Mouse (Mus musculus) brain, adult 10 weeks (tissue): Measurements from ENCODE around the gene Snph. TPM values are rescaled to one million over a fixed set of nuclear protein-coding genes. Genes with fewer than 3 reads are reported as not detected.

Experiments
- polyA plus RNA-seq: library from polyadenylated mRNA; stranded (reverse); fragments of 350-450 nt; fragmentation: Illumina TruSeq; extraction: RNeasy Lipid Tissue Mini Kit (QIAGEN cat#74804); gene quantifications from one replicate; pipeline ENCODE4 v1.2.3, GENCODE M21; 2015; ENCODE audit warnings: low read depth, low replicate concordance

The Snph gene
- 168 TPM for polyA plus RNA-seq

DNA sequence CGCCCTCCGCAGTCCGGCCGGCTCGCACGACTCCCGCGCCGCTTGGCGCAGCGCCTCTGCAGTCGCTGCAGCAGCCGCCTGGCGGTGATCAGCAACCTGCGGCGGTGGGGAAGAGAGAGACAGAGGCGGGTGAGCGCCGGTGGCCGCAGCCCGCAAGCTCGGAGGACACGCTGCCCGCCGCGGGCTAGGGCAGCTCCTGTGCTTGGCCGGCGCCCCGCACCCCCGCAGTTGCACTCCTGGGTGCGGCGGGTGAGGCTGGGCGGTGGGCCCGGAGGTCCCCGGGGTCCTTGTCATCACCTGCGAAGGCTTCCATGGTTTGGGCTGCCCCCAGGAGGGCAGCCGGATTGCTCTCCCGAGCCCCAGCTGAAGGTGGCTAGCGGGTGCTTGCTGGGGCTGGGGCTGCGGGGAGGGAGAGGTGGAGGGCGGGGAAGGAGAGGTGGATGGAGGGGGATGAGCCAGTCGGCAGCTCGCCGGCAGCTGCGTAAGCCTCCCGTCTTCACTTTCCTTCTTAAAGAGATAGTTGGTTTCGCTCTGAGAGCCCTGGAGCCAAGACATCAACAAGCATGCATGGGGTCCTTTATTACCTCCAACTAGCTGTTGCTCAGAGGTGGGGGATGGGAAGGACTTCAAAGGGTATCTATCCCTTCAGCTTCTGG is at the start of gene Snph:
Gene Snph (minus strand): TSS at position 435 of the 656 bp plus-strand sequence.

DNA sequence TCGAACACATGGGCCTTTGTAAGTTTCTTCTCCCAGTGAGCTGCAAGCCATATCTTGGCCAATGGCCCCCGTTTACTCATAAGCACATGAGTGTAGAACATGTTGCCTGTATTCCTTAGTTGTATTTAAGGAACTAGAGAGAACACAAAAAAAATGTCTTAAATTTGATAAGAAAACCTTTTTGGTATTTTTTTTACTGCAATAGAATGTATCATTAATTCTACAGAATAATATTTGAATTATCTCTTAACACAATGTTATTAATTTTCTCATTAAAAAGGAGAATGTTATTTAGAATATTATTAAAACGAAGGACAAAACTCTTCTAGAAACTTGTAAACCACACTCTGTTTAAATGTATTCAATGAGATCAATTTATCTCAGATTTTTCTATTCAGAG is 36.0 kb upstream of the Snph start, which contains the start of gene Rad21l:
Gene Rad21l (minus strand): TSS at position 101 of the 400 bp plus-strand sequence.

DNA sequence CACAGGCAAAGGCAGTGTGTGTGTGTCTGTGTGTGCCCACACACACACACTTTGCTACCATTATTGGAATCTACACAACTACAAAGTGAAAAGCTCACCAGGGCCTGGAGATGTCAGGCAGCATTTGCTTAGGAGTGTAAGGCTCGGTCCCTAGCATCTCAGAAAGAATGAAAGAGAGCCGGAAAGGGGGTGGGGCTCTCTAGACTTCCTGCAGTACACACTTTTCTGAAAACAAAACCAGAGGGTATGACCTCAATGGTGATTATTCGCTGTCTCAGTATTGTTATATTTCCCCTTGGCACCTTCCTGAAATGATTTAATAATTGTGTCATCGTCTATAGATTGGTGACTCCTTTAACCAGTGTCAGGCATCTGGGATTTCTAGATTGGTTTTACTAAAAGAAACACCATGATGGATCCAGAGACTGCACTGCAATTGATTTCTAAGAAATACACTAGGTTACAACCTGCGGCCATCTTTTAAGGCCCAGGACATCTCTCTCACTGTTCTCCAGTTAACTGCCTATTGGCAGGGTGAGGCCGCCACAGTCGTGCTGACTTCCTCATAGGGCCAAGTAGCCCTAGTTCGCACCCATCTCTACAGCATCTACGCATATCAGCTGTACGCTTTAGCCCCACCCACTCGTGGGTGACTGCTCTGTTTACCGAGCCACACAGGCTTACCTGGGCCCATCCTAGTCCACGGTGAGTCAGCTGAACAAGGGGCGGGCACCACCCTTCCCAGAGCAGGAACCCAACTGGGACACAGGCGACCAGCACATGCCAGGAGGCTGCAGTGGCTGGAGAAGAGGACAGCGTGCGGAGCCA is 60.3 kb downstream of the Snph start, which contains the start of gene Sdcbp2:
Gene Sdcbp2 (plus strand): TSS at position 750 of the 828 bp plus-strand sequence.

DNA sequence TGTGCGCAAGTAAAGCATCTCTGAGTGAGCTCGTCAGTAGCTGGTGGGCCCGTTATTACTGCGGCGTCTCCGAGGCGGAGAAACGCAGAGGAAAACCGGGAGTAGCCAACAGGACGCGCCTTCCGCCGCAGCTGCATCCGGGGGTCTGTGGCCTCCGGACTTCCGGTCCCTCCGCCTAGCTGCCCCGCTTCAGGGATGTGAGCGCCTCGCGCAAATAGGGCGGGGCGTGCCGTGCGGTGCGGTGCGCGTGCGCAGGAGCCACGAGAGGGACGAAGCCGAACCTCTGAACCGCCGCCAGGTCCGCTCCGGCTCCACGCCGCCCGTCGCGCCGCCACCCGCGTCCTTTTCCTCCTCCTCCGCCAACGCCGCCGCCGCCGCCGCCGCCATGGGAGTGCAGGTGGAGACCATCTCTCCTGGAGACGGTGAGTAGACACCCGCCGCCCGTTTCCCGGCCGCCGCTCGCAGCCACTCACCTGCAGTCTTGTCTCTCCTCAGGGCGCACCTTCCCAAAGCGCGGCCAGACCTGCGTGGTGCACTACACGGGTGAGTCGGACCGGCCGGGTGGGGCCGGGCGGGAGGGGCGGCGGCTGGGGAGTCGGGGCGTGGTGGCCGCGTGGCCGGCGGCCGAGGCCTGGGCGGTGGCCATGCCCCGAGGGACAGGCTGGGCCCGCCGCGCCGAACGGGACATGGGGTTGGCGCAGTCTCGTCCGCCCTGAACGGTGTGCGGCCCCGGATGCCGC is 89.9 kb downstream of the Snph start, which contains the start of gene Fkbp1a:
Gene Fkbp1a (plus strand): TSS at position 161 of the 740 bp plus-strand sequence.

Other genes starting within 250 kb of the Snph start
- not detected for gene 4921509C19Rik, start 156.4 kb downstream of the Snph start, polyA plus RNA-seq
- gene Nsfl1c, start 138.4 kb downstream of the Snph start, polyA plus RNA-seq, result 149 TPM
- 658 TPM for gene Fkbp1a, start 90.1 kb downstream of the Snph start, polyA plus RNA-seq
- 0.77 TPM for gene Sdcbp2, start 60.0 kb downstream of the Snph start, polyA plus RNA-seq
- gene Rad21l, start 35.9 kb upstream of the Snph start, polyA plus RNA-seq, result 0.91 TPM
- gene Tmem74b, start 69.4 kb upstream of the Snph start, polyA plus RNA-seq, result 5.8 TPM
- gene Psmf1, start 111.6 kb upstream of the Snph start, polyA plus RNA-seq, result 38.3 TPM
- gene Rspo4, start 210.3 kb upstream of the Snph start, polyA plus RNA-seq, result not detected